Mouse (Mus musculus): ENCODE data around the gene Slc26a10.
A peak's percentile ranks its signal among the peaks of the same experiment; 100 is the strongest.
"Not testable (repeated sequence)": the region's sequence is repeated elsewhere in the genome, so short reads cannot be mapped to it uniquely, and the experiment has no call there.

Slc26a10 gene

DNA sequence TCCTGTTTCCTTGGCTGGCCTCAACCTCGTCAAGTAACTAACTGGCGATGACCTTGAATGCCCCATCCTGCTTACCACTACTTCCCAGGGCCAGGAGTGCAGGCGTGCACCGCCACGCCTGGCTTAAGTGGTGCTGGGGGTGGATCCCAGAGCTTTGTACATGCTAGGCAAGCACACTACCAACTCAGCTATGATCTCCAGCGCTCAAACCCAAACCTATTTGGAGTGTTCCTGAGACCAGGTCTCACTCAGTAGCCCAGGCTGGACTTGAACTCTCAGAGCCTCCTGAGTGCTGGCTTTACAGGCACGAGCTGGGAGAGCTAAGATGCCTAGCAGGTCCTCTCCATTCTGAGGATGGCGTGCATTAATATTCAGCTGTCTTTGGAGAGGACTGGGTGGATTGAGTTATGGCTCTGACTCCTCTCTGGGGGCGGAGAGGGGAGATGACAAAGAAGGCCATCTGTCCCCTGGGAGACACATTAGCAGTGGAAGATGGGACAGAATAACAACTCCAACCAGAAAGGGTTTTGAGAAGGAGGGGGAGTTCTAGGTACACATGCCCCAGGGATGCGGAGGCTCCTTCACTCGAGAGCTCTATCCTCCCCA is 17.2 kb upstream of the Slc26a10 start:
- no peak for DNase-seq

DNA sequence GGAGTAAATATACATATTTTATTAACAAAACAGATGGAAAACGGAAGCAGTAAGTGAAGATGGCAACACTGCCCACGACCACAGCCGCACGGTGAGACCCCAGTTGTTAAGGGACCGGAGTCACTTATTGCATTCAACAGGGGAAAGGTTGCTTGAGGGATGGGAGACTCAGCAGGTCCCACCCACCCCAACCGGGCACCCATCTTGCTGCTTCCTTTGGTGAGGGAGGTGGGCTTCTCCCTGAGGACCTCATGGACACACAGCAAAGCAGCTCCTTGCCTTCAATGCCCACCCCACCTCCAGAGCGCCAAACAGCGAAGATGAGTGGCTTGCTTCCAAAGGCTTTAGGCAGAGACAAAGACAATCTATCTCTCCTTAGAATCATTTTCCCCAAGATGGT is 16.7 kb upstream of the Slc26a10 start:
- no peak for DNase-seq

DNA sequence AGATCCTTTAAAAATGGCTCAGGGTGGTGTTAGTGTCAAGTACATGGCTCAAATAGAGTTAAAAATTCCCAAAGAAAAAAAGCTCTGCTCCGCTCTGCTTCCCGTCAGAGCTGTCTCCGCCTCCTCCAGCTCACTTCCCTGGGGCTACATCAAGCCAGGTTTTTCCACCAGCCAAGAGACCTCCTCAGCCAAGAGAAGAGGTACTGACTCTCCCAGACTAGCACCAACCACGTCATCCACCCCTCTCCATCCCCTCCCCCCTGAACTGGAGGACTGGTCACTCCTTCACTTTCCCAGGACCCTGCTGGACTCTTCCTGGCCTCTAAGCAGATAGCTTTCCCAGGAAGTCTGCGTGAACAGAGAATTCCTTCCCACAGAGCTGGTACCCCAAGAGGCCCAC is 15.9 kb upstream of the Slc26a10 start:
- no peak for DNase-seq

DNA sequence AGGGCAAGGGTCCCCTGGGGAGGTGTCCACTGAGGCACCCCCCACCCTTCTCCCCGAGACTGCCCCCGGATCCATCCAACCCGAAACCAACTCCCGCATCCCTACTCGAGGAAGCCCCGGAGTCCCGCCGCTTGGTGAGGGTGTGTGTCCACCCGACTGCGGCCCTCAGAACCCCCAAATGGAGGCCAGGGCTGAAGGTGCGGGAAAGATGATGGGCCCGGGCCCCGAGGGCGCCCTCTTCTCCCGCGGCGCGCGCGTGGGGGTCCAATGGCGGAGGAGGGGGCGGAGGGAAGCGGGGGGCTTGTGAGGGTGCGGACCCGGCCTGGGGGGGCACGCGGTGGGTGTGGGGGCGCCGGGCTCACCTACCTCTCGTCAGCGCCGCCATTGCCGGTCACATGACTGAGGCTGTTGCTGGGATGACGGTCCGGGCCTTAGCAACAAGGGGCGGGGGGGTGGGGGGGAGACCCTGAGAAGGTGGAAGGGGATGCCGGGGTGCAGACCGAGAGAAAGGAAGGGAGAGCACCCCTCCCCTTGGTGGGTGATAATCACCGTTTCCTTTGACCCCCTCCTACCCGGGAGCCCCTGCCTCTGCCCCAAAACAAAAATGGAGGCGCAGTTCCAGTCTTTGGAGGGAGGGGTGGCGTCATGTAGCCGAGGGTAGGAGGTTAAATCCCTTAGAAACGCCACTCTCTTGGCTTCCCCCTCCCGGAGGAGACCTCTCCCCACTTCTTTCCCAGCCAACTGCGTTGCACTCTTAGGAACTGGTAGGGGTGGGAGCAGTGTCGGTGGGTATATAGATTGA is 15.1 kb upstream of the Slc26a10 start, which contains the start of gene Dtx3:
Gene Dtx3 (minus strand): TSS at position 401 of the 802 bp plus-strand sequence.
- peak; percentile 65 for DNase-seq

DNA sequence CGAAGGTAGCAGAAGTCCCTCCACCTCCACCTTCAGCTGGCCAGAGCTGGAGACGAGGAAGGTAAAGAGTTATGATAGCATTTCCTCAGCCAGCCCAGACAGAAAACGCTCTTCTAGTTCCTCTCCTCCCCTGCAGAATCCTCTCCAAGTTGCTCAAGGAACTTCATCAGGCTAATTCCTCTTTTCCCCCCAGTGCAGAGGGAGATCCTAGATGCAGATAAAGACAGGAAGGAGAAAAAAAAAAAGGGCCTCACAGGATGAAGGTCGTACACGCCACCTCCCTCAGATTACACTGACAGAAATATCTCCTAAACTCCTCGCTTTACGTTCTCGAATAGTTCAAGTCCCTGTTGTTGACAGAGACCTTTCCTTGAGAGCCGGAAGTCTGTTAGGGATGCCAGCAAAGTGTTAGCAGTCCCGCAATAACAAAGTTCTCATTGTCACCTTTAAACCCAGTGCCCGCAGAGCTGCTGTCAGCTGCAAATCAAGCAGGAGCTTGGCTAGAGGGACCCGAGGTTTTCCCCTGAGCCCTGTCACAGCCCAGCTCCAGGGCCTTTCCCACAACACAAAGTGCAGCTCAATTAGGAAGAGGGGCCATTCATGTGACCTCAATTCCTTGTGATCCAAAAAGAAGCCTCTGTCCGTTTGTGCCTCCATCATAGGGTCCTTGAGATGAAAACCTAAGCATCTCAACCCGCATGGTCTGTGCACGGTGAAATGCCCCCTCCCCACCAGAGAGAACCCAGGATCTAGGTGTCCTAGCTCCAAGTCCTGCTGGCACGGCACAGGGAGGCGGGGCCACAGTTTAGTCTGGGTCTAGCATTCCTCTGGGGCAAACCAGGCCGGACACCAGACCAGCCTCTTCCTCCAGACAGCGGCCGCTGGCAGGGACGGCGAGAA is 14.2 kb upstream of the Slc26a10 start:
- peak; percentile 35 for DNase-seq

DNA sequence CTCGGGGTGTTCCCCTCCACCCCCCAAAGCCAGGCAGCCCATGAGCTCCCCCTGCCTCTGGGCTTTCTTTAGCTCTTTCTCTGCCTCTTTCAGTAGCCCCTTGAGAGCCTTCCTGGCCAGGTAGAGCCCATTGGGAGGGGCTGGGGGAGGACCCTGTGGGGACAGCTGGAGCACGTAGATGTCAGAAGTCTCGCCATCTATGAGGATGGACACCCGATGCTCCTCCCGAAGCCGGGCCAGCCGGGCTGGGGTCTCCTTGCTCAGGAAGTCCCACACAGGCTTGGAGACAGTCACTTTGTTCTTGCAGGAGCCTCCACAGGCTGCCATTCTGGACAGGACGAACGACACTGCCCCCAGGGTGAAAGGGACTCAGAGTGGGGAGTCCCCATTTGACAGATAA is 12.6 kb upstream of the Slc26a10 start:
- DNase-seq, result no peak

DNA sequence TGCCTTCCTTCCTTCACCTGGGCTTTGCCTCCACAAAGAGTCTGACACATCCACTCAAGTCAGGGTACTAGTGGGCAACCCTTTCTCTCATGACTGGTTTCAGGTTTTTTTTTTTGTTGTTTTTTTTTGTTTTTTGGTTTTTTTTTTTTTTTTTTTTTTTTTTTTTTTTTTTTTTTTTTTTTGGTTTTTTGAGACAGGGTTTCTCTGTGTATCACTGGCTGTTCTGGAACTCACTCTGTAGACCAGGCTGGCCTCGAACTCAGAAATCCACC is 11.5 kb upstream of the Slc26a10 start:
- DNase-seq, result not testable (repeated sequence)

DNA sequence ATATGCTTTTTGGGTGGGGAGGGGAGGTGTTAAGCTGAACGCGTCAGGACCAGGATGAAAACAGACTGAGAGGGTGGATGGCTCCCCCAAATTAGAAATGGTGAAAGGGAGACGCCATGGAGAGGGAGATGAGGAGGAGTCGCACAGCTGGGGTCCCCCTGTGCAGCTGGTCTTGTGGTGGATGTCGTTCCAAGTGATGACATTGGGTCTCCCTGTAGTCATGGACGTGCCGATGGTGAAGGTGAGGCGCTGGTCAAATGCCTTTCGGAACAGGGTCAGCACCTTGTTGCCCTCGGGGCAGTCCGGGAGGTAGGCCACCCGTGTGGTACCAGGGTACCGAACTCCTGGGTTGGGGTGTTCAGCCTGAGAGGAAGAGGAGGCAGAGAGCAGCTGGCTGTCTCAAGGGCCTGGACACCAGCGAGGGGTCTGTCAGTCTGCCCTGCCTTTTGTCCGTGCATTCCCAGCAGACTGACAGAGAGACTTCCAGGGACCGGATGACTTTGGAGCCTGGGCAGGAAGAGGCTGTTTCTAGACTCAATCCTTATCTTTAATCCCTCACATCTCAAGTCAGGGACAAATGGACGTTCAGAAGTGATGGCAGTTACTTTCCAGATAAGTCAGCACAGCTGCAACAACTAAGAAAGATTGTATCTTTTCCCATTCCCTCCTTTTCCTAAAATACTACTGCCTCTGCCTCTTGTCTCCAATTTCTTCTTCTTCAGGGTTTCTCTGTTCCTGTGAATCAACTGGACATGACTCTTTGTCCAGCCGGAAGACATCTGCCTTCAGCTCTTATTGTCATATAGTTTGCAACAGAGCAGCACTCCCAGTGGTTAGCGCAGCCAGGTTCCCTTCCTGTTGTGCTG is 11.0 kb upstream of the Slc26a10 start:
- DNase-seq, result no peak

DNA sequence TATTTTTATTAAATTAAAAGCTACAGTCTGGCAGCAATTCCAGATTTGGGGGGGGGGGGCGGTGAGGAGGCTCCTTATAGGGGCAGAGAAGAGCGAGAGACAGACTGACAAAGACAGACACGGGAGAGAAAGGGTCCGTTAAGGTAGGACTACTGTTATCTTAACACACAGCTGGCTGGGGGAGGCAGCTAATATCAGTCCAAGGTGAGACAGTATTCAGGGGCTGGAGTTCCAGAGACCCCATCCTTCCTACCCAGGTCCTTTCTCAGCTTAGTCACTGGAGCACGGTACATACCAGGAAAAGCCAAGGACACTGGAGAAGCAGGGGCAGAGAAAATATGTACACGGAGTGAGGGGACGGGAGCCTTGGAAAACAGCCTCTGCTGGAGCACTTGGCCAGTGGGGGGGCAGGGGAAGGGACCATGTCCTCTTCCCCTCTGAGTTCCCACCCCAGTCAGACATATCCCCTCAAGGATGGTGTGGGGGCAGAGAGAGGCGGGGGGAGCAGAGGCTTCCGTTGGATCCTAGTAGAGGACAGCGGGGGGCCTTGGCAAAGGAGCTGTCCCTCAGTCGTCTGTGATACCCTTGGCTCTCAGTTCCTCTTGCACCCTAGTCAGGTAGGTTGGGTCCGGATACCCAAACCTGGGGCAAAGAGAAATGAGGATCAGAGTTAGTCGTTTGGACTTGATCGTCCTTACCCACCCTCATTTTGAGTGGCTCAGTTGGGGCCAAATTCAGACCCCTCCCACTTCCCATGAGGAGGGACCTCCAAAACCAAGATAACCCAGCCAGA is 10.1 kb upstream of the Slc26a10 start:
- no peak for DNase-seq

DNA sequence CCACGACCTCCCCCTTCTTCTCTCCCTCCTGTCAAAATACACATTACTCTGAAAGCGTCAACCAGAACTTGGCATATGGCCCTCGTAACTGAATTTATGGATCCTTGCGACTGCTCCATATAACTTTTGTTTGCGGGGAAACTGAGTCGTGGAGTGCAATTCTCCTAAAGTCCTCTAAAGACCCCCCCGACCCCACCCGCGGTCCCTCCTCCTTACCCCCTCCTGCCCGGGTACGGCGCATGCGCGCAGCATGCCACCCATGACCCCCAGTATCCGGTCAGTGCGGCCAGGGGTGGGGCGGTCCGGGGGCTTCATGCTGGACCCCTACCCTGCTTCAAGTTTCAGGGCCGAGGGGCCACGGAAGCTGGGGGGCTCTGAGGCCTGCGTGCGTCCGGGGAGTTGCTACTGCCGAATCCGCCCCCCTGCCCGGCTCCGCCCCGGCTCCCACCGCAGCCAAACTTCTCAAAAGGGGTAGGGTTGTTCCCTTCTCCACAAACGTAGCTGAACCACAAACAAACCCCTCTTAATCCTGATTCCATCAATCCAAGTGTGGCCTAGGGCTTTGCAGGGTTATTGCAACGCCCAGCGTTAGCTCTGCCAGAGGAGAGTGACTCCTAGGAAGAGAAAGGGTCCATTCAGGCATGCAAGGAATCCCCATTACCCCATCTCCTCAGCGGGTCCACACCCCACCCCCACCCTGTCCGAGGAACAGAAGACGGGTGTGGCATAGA is 9.4 kb upstream of the Slc26a10 start, which contains the start of gene Arhgef25:
Gene Arhgef25 (minus strand): TSS at position 433 of the 731 bp plus-strand sequence.
- DNase-seq, result no peak

DNA sequence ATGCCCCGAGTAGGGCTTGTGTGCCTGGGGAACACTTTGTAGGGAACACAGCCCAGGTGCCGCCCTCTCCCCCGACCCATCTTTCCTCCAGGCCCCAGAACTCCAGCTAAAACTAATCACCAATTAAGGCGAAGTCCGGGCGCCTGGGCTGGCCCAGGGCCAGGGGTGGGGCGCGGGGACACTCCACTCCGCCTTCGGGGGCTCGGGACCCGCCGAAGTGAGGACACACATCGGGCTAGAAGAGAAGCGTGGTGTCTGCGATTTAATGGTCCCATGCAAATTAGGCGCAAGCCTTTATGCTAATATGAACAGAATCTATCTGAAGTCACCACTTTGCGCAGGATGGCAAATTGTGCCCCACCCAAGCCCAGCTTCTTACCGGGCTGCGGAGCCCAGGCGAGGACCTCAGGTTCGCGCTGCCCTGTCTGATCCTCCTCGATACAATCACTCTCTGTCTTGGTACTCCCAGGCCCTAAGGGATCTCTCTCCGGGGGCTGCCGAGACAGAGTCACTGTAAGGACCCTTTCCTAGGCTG is 8.7 kb upstream of the Slc26a10 start:
- DNase-seq, result no peak

DNA sequence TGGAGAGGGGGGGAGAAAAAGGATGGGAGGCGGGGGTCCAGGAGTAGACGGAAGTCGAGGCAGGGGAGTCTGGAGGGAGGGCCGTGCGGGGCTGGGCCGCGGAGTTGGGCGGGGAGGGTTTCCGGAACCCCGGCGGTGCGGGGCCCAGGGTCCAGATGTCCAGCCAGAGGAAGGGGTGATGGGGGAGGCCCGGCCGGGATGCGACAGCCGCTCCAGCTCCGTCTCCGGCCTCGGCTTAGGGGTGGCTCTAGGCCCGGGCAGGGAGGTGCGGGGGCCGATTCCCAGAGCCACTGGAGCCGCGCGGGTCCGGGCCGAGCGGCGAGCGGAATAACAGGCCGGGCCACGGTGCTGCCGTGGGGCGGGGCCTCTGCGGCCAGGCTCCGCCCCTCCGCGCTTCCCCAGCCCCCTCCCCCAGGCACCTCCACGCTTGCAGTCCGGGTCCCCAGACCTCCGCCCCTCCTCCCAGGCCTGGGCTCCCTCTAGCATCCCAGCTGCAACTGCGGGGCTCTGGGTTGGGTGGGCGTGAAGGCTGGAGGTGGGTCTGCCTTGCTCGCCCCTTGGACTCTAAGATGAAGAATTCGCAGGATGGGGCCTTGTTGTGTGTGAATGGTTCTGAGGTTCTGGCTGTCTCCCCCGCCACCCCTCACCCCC is 8.1 kb upstream of the Slc26a10 start:
- DNase-seq, result no peak

DNA sequence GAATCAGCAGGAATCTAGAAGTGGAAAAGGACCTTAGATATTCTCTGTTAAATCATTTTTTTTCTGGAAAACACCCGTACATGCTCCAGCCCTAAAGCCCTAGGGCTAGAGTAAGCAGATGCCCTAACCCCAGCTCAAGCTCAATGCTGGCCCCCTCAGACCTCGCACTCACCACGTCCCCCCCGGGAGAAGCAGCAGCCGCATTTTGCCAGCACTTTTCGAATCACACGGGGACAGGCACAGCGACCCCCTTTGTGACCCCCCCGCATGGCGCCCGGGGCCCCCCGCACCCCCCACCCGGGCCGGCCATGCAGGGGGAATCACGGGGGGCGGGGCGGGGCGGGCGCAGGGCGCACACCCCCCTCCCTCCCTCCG is 7.6 kb upstream of the Slc26a10 start:
- no peak for DNase-seq

DNA sequence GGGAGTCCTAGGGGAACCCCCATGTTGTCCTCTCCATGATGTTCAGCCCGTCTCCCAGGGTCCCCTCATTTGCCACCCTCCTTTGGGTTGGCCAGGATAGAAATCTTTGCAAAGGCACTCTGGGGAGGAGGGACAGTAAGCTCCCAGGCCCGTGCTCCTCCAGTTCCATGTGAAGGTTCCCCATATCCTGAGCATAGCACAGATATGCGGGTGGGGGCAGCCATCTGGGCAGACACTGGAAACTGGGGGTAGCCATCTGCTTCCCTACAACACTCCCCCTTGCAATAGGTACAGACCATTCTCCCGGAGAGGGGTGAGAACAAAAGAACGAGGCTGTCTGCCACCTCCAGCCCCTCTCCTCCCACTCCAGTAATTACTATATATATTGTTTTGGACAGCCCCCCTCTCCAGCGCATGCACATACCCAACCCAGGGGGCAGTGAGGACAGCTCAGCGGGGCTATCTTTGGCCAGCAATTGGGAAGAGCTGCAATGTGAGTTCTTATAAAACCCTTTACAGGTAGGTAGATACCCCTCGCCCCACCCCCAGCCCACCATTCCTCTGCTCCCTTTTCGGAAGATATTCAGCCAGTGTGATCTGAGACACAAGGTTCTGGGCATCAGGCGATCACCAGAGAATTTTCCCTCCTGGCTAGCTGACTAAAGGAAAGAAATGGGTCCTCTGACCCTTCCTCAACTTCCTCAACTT is 7.1 kb upstream of the Slc26a10 start:
- no peak for DNase-seq

DNA sequence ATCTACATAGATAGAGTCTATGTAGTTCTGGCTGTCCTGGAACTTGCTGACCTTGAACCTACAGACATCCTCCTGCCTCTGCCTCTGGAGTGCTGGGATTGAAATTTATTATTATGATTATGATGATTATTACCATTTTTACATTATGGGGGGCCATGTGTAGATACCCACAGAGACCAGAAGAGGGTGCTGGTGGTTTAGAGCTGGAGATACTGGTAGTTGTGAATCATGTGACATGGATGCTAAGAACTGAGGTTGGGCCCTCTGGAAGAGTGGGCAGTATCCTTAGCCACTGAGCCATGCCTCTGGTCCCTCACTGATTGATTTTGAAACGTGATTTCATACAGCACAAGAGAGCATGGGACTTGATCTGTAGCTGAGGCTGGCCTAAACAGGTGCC is 6.0 kb upstream of the Slc26a10 start:
- no peak for DNase-seq

DNA sequence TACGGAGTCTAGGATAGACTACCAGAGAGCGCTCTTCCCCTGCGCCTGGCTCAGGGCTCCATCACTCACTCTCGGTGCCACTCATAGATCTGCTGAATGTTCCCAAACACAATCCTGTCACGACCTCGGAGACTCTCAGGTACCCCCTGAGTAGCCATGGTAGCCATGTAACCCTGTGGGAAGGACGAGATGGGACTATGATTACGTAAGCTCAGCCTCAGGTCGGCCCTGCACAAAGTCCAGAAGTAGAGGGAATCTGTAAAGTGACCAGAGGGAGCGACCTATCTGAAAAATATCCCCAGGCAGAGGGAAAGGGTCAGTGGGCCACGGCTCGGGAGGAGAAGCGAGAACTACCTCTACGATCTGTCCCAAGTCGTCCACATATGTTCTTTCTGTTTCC is 5.1 kb upstream of the Slc26a10 start:
- DNase-seq, result no peak

DNA sequence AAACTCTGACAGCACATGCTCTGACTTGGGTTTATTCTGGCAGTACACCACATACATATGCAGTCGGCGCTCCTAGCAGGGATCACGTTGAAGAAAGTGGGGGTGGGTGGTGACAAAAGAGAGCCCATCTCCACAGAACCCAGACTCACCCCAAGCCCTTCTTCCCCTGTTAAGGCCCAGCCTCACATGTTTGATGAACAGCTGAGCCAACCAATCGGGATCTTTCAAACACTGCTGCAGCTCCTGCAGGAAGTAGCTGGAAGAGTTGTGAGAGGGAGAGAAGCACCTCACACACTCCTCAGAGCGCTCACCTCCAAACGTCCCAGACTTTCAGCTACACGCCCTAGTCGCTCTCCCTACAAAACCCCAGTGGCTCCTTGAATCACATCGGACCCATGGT is 4.7 kb upstream of the Slc26a10 start:
- peak; percentile 50 for DNase-seq

DNA sequence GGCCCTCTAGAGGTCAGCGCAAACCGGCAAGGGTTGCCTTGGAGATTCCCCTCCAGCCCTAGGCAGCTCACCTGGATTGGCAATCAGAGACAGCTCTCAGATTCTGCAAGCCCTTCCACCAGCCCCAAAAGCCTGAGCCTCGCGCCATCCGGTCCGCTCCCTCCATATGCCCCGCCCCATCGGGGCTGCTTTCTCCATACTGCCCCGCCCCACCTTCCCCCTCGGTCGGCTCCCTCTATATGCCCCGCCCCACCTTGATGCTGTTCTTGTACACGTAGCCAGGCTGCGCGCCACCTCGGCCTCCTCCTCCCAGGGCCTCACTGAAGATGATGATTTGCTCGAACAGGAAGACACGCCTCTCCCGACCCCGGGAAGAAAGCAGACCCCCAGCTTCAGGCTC is 3.3 kb upstream of the Slc26a10 start:
- DNase-seq, result no peak

DNA sequence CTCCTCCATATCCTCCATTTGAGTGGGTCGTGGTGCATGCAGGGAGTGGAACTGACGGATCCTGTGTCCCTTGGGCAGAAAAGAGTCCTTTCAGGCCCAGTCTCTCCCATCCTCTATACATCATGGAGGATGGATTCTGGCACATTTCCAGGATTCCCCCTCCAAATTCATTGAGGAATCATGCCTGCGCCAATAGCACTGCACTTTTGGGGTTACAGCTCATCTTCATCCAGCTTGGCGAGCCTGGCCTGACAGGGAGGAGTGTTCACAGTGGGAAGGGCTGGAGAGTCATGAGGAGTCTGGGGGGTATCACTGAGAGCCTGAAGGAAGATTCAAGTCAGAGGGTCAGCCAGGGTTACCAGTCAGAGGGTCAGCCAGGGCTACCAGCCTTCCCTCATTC is 2.2 kb upstream of the Slc26a10 start:
- no peak for DNase-seq

DNA sequence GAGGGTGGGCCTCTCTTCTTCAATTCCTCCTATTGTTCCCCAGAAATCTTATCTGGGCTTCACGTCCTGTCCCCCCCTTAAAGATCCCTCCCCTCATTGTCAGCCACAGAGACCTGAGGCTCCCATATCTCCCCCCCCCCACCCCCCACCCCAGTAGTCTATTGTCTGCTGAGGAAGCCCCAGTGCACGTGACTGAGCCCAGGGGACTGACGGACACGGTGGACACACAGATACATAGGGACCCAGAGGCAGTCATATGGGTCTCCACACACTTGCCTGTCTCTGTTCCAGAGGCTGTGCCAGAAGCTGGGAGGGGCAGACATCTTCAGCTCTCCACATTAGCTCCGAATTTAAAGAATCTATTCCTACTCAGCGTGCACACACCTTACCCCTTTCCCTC is 1.1 kb upstream of the Slc26a10 start:
- DNase-seq, result no peak
